Mouse (Mus musculus) CD8-positive naive resting alpha-beta T cell, adult 2 months (primary cell): ENCODE measurements around the gene Plxnb3.
"Not testable (repeated sequence)": the region's sequence is repeated elsewhere in the genome, so short reads cannot be mapped to it uniquely, and the experiment has no call there.

Source experiments
- DNase-seq, 2 experiments: peaks; one replicate each; pipeline ENCODE4 v3.0.0; 2022; ENCODE audit warnings: low read depth in 2 of 2, low spot score in 2 of 2

The Plxnb3 gene

DNA sequence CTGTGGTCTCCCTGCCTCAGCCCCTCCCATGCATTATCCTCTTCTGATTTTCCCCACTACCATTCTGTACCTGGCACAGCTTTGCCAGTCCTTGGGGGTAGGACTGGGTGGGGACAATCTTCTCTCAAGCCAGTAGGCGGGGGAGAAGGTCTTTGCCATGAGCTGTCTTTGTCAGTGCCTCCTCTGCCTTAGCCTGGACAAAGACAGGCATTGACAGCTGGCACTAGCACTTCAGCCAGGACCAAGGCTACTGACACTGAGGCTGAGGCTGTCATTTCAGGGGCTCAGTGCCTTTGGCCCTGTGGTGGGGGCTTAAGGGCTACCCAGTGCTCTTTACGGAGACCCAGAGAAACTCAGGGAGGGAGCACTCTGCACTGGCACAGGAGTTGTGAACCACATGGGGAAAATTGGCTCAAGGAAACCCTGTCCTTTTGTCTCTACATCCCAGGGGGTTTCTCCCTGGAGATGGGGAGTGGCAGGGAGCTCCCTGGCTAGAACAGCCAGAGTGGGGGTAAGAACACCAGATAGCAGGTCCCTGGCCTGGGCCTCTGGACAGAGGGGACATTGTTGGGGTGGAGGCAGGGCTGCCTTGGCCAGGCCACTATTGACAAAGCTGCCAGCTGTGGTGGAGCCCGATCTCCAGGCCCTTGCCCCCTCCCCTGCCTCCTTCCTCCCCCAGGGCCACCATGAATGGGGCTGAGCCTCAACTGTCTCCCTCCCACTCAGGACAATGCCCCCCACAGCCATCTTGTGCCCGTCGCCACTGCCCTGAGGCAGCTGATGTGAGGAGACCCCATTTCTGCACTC is at the start of gene Plxnb3:
TSS of gene Plxnb3 (plus strand) at position 757 of the 807 bp plus-strand sequence.
- no peak for DNase-seq

GRCm38 (mm10) chrX:73715476-73716108 is 41.3 kb upstream of the Plxnb3 start:
- DNase-seq = peak; percentile 7 to 28

GRCm38 (mm10) chrX:73716109-73716661 is 40.7 kb upstream of the Plxnb3 start, which contains the start of the genes Bcap31 and Abcd1:
Gene Bcap31 (minus strand): TSS chrX:73716175.
Gene Abcd1 (plus strand): TSS chrX:73716597.
- DNase-seq = peak; percentile 93 to 94

- peak in 1 of 2 experiments; percentile 0 for DNase-seq
Measured at GRCm38 (mm10) chrX:73716709-73717545, 40.0 kb upstream of the Plxnb3 start.

GRCm38 (mm10) chrX:73717667-73718066 is 39.2 kb upstream of the Plxnb3 start:
- DNase-seq = peak in 1 of 2 experiments; percentile 4

DNA sequence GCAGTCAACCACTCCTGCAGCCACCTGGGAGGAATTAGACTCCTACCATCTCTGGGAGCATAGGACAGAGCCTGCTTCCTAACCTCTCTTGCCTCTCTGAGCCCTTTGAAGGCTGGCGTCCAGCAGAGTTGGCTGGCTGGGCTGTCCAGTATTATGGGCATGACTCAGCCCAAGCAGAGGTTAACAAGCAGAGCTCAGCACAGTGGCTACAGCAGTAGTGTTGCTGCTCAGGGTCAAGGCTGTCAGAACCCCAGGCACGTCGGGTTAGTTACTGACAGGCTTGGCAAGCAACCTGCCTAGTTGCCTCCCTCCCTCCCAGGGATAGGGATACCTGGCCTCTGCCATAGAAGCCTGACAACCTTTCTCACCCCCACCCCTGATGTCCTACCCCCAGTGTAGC is 38.6 kb upstream of the Plxnb3 start:
- DNase-seq = no peak

DNA sequence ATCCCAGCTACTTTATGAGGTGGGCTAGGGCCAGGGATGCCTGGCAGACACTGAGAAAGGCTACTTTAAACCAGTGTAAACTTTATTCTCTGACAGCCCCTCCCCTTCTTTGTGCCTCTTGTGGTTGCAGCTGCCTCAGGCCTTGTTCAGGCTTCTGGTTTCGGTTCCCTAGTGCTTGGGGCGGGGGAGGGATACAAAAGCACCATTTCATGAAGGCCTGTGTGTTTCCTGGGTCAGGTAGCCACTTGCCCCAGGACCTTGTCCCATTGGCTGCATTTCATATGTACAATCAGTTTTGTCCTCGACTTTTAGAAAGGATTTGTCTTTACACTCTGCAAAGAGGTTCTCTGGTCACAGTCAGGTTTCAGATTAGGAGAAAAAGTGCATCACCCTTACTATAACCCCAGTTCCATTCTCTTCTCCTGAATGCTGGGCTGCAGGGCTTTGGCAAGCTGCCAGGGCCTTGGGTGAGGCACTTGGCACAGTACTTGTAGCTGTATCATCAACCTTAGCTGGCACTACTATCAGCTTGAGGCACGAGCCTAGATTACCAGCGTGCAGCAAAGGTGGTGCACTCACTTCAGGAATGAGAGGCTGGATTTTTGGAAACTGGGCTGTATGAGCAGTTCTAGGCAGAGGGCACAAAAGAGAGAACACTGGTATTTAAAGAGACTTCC is 38.1 kb upstream of the Plxnb3 start:
- DNase-seq = peak in 1 of 2 experiments; percentile 0

- no peak for DNase-seq
Measured at GRCm38 (mm10) chrX:73730908-73731307, 26.0 kb upstream of the Plxnb3 start.

DNA sequence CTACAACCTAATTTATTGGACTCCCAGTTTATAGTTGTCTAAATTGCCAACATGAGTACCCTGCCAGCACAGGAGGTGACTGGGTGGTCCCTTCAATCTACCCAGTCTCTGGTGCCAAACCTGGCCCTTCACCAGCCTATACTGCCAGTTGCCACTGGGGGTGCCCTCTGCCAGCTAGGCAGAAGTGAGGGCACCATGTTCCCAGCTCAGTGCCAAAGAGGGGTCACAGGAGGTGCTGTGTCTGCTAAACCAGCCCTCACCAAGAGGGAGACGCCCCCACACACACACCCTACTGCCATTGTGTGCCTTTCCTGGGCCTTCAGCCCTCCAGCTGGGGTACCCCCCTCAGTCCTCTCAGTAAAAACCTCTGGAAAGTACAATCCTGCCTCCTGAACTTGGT is 18.7 kb upstream of the Plxnb3 start:
- no peak for DNase-seq

DNA sequence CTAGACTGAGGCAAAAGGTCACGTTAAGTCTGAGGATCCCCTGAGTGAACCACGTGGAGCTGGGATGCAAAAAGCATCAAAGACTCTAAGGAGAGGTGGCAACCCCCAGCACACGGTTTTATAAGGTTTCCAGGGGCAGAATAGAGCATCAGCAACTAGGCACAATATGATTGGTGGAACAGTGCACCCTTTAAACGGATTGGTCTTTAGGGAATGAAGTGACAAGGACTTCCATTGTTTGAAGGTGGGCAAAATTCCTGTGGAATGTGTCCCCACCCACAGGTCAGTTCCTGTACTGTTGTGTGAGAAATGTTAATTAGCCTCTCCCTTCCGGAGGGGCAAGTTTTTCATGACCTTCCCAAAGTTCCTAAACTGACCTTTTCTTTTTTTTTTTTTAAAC is 17.7 kb upstream of the Plxnb3 start:
- DNase-seq = no peak

DNA sequence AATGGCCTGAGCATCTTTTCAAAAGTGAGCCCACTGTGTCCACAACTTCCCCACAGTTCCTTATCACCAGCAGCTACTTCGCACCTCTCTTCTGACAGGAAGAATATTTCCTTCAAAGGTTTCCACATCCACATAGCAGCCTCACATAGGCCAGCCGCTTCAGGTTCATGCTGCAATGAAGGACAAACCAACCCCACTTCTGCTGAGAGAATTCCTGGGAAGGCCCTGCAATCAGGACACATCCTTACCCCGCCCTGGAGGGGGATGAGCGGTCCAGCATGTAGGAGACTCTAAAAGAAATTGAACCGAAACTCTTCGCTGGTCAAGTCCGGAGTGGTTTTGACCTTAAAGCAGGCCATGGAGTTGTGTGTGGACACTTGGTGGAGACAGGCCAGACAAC is 17.0 kb upstream of the Plxnb3 start:
- not testable (repeated sequence) for DNase-seq

DNA sequence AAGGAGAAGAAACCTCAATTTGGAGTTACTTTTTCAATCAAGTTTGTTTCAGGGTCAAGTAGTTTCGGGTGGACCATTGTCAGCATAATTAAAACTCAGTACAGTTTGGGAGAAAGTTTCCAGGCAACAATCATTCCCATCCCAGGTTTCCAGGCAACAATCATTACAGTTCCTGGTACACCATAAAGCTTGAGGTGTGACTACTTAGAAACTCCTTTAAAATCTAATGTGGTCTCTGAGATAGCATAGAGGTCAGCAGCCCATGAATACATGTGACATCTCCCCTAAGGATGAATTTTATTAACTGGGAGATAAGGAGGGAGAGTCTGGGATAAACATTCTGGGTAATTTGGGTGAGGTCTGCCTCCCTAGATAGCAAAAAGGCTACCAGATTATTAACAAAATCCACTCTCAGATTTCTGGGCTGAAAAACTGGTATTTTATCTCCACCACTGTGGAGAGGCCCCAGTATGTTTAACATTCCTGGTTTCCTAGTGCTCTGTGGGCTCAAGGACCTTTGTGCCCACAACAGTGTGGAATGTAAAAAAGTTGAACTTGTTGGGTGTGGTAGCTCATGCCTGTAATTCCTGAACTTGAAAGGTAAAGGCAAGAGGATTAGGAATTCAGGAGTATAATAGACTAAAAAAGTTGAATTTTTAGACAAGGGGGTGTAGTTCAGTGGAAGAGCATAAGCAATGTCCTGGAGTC is 12.0 kb upstream of the Plxnb3 start:
- no peak for DNase-seq

- DNase-seq = no peak
Measured at GRCm38 (mm10) chrX:73748977-73749376, 7.9 kb upstream of the Plxnb3 start.

- DNase-seq = no peak
Measured at GRCm38 (mm10) chrX:73758611-73759290, 1.9 kb downstream of the Plxnb3 start.

DNA sequence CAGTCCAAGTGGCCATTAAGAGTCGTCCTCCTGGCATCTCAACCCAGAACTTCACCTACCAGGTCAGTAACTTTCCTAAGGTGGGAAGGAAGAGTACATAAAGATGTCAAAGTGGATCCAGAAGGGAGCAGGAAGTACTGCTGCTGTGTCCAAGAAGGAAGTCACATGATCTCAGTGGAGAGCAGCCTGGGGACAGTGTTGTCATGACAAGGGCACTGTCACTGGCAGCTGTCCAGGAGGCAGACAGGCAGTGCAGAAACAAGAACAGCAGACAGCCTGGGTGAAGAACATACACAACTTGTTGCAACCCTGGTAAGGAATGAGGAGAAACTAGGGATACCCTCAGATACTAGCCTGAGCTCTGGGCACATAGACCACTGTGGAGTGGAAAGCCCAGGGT is 8.4 kb downstream of the Plxnb3 start:
- DNase-seq = no peak

DNA sequence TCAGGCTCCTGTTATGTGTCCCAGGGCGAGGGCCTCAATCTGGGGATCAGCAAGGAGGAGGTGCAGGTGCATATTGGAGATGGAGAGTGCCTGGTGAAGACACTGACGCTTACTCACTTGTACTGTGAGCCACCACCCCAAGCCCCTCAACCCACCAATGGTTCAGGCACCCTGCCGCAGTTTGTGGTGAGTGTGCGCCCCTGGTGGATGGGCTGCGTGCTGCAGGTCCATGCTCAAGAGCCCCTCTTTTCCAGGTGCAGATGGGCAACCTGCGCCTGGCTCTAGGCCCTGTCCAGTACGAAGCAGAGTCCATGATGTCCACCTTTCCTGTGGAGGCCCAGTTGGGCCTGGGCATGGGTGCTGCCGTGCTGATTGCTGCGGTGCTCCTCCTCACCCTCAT is 10.4 kb downstream of the Plxnb3 start:
- DNase-seq = no peak

DNA sequence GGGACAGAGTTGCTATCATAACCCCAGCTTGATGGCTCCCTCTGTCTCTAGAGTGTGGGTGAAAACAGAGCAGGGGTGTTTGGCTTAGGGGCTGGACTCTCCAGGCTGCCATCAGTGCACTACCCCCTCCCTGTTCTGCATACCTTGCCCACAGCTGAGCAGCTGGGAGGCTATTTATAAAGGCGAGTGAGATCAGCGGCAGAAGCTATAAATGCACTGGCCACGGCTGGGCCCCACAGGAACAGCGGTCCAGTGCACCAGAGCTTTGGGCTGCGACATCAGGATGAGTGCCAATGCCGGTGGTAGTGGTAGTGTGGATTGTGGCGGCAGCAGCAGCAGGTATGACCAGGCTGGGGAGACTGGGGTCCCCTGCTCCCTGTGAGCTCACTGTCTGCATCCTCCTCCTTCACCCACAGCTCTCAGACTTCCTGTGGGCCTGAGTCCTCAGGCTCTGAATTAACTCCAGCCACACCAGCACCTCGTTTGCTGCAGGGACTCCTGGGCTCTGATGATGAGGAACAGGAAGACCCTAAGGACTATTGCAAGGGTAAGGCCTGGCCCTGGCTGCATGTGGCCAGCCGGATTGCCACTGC is 17.4 kb downstream of the Plxnb3 start, which contains the start of gene Srpk3:
TSS of gene Srpk3 (plus strand) at position 238 of the 593 bp plus-strand sequence.
- DNase-seq = no peak

- DNase-seq = no peak
Measured at GRCm38 (mm10) chrX:73774802-73775483, 18.1 kb downstream of the Plxnb3 start.
